Mouse (Mus musculus): ENCODE data around the gene Exosc2. TPM values are rescaled to one million over a fixed set of nuclear protein-coding genes. Genes with fewer than 3 reads are reported as not detected.

Exosc2 gene
- 16.3 TPM for polyA plus RNA-seq (2014; fragmentation: Illumina TruSeq; extraction: RNeasy Lipid Tissue Mini Kit (QIAGEN cat#74804); ENCODE audit: low read depth, low replicate concordance)

GRCm38 (mm10) chr2:31670551-31671035 lies at the start of gene Exosc2:
Gene Exosc2, plus strand, starts transcription at chr2:31670715.

GRCm38 (mm10) chr2:31639901-31640608 lies 30.5 kb upstream of the Exosc2 start, which contains the start of gene Prdm12:
Gene Prdm12, plus strand, starts transcription at chr2:31640037.

GRCm38 (mm10) chr2:31688074-31688925 lies 17.8 kb downstream of the Exosc2 start, which contains the start of gene Abl1:
Gene Abl1, plus strand, starts transcription at chr2:31688376.

Other genes starting within 250 kb of the Exosc2 start
- 7.5 TPM for gene Ass1, start 200.5 kb upstream of the Exosc2 start, polyA plus RNA-seq (2014; fragmentation: Illumina TruSeq; extraction: RNeasy Lipid Tissue Mini Kit (QIAGEN cat#74804); ENCODE audit: low read depth, low replicate concordance)
- 10.9 TPM for gene Fubp3, start 98.1 kb upstream of the Exosc2 start, polyA plus RNA-seq (2014; fragmentation: Illumina TruSeq; extraction: RNeasy Lipid Tissue Mini Kit (QIAGEN cat#74804); ENCODE audit: low read depth, low replicate concordance)
- not detected for gene Prdm12, start 30.7 kb upstream of the Exosc2 start, polyA plus RNA-seq (2014; fragmentation: Illumina TruSeq; extraction: RNeasy Lipid Tissue Mini Kit (QIAGEN cat#74804); ENCODE audit: low read depth, low replicate concordance)
- 31.3 TPM for gene Abl1, start 17.7 kb downstream of the Exosc2 start, polyA plus RNA-seq (2014; fragmentation: Illumina TruSeq; extraction: RNeasy Lipid Tissue Mini Kit (QIAGEN cat#74804); ENCODE audit: low read depth, low replicate concordance)
- not detected for gene Qrfp, start 139.9 kb downstream of the Exosc2 start, polyA plus RNA-seq (2014; fragmentation: Illumina TruSeq; extraction: RNeasy Lipid Tissue Mini Kit (QIAGEN cat#74804); ENCODE audit: low read depth, low replicate concordance)
- gene Fibcd1, start 175.3 kb downstream of the Exosc2 start, polyA plus RNA-seq (2014; fragmentation: Illumina TruSeq; extraction: RNeasy Lipid Tissue Mini Kit (QIAGEN cat#74804); ENCODE audit: low read depth, low replicate concordance), result not detected
- gene Lamc3, start 216.6 kb downstream of the Exosc2 start, polyA plus RNA-seq (2014; fragmentation: Illumina TruSeq; extraction: RNeasy Lipid Tissue Mini Kit (QIAGEN cat#74804); ENCODE audit: low read depth, low replicate concordance), result 0.68 TPM